19 mouse cellular contexts compared by ENCODE assay signal in genomic region chr6:34473346-34473745, GRCm38 (mm10). TPM values are rescaled to one million over a fixed set of nuclear protein-coding genes. Genes with fewer than 3 reads are reported as not detected.
DNase-seq lines count a peak whose midpoint lies in the region; ATAC-seq and TF ChIP-seq lines count a peak whose summit lies in the region.
"Had no signal": no experiment of that assay in that cellular context is flagged by ENCODE, and none has a peak within 500 bp of the region (broad histone marks: within the 10 kb centered on the region; RNA-seq: fewer than 3 reads in every experiment).

No protein-coding gene starts in this region.

- DNase-seq in liver, embryonic 11.5 days (ENCODE audit: low spot score) = no peak
- DNase-seq in liver = no peak
- peak; percentile 46 for DNase-seq in liver, embryonic 13.5 days
- no peak for DNase-seq in liver, postnatal 0 days
- no peak for DNase-seq in adrenal gland, adult 8-10 months
- DNase-seq in kidney, postnatal 36 days = no peak
- no peak for DNase-seq in thymus, postnatal 14 days
- DNase-seq: adrenal gland, adult 2 months; adrenal gland, postnatal 36 days; cerebellum, adult 11-12 months; cerebellum, adult 9-10 months; cerebellum, postnatal 36 days; gastrocnemius, postnatal 25 days; heart, postnatal 36 days had no signal

- no peaks in the 10 kb centered on the region for H3K9me3 ChIP-seq in liver, embryonic 11.5 days (ENCODE audit: control insufficient read depth, low read length)
- H3K9me3 ChIP-seq in liver, embryonic 13.5 days (replicated peaks) = no peaks in the 10 kb centered on the region
- no peaks in the 10 kb centered on the region for H3K9me3 ChIP-seq in liver, postnatal 0 days (ENCODE audit: low read length)
- H3K9me3 ChIP-seq: embryonic facial prominence, embryonic 13.5 days; forebrain, embryonic 12.5 days; heart, embryonic 13.5 days; hindbrain, embryonic 13.5 days had no signal

- peak; percentile 89 for TF ChIP-seq EP300 in liver, postnatal 0 days (IDR thresholded peaks at IDR 0.05; ENCODE audit: low read depth)

- peak overlapping the region; percentile 60; the same call in 1 of the 2 replicates for H3K27ac ChIP-seq in liver, embryonic 11.5 days (ENCODE audit: low read depth, low read length)
- peak overlapping the region; percentile 86 for H3K27ac ChIP-seq in liver, embryonic 13.5 days
- peak overlapping the region; percentile 62 for H3K27ac ChIP-seq in liver, postnatal 0 days (ENCODE audit: low read depth)
- H3K27ac ChIP-seq: embryonic facial prominence, embryonic 13.5 days; forebrain, embryonic 12.5 days; heart, embryonic 13.5 days; hindbrain, embryonic 13.5 days had no signal

- H3K36me3 ChIP-seq in liver, embryonic 11.5 days (ENCODE audit: control insufficient read depth, insufficient read depth, low read length) = no peaks in the 10 kb centered on the region
- H3K36me3 ChIP-seq in liver, embryonic 13.5 days = no peaks in the 10 kb centered on the region
- H3K36me3 ChIP-seq in liver, postnatal 0 days (replicated peaks; ENCODE audit: insufficient read depth, low read length) = no peaks in the 10 kb centered on the region
- H3K36me3 ChIP-seq: embryonic facial prominence, embryonic 13.5 days; forebrain, embryonic 12.5 days; heart, embryonic 13.5 days; hindbrain, embryonic 13.5 days had no signal

- H3K9ac ChIP-seq in liver, embryonic 11.5 days (ENCODE audit: low read depth, low read length) = no peak overlapping the region
- peak overlapping the region; percentile 50; the same call in 1 of the 2 replicates for H3K9ac ChIP-seq in liver, embryonic 13.5 days
- no peak overlapping the region for H3K9ac ChIP-seq in liver, postnatal 0 days (replicated peaks)
- H3K9ac ChIP-seq: embryonic facial prominence, embryonic 13.5 days; forebrain, embryonic 12.5 days; heart, embryonic 13.5 days; hindbrain, embryonic 13.5 days had no signal

- WGBS in liver, embryonic 11.5 days = 81% methylated on average over 1 of the region's 1 CpGs
- WGBS in liver, embryonic 13.5 days (ENCODE audit: insufficient replicate concordance) = 50% methylated on average over 1 of the region's 1 CpGs
- WGBS in liver, postnatal 0 days (ENCODE audit: insufficient replicate concordance) = 68% methylated on average over 1 of the region's 1 CpGs

- H3K4me1 ChIP-seq in liver, embryonic 11.5 days (replicated peaks; ENCODE audit: control insufficient read depth, insufficient read depth, low read length) = peaks cover 32% of the 10 kb centered on the region
- peaks cover 73% of the 10 kb centered on the region for H3K4me1 ChIP-seq in liver, embryonic 13.5 days (replicated peaks)
- H3K4me1 ChIP-seq in liver, postnatal 0 days (ENCODE audit: insufficient read depth) = peaks cover 40% of the 10 kb centered on the region

- no peaks in the 10 kb centered on the region for H3K27me3 ChIP-seq in liver, embryonic 11.5 days (replicated peaks; ENCODE audit: control insufficient read depth, insufficient read depth, low read length)
- no peaks in the 10 kb centered on the region for H3K27me3 ChIP-seq in liver, embryonic 13.5 days
- no peaks in the 10 kb centered on the region for H3K27me3 ChIP-seq in liver, postnatal 0 days (ENCODE audit: insufficient read depth, low read length)
- H3K27me3 ChIP-seq: embryonic facial prominence, embryonic 13.5 days; forebrain, embryonic 12.5 days; heart, embryonic 13.5 days; hindbrain, embryonic 13.5 days had no signal

- no peak overlapping the region for H3K4me3 ChIP-seq in liver, embryonic 11.5 days (ENCODE audit: low read depth, low read length)
- H3K4me3 ChIP-seq in liver, embryonic 13.5 days (replicated peaks) = no peak overlapping the region
- no peak overlapping the region for H3K4me3 ChIP-seq in liver, postnatal 0 days (ENCODE audit: low read depth, low read length)
- H3K4me3 ChIP-seq: embryonic facial prominence, embryonic 13.5 days; forebrain, embryonic 12.5 days; heart, embryonic 13.5 days; hindbrain, embryonic 13.5 days had no signal

- ATAC-seq in liver, embryonic 11.5 days (replicated peaks; ENCODE audit: low FRiP score) = peak; percentile 42
- ATAC-seq in liver, embryonic 13.5 days (ENCODE audit: low read depth) = peak; percentile 33
- ATAC-seq in liver, postnatal 0 days = no peak
- ATAC-seq: forebrain, embryonic 16.5 days had no signal

- H3K4me2 ChIP-seq in liver, embryonic 11.5 days = peak overlapping the region; percentile 21; the same call in 1 of the 2 replicates
- 0 out of 2 replicates have a peak overlapping the region, but pooled peaks have one; percentile 8 for H3K4me2 ChIP-seq in liver, embryonic 13.5 days
- H3K4me2 ChIP-seq in liver, postnatal 0 days (ENCODE audit: low read depth, low read length) = no peak overlapping the region; the same call in 1 of the 2 replicates
- H3K4me2 ChIP-seq: embryonic facial prominence, embryonic 13.5 days; forebrain, embryonic 12.5 days; heart, embryonic 13.5 days; hindbrain, embryonic 13.5 days had no signal

- TF ChIP-seq CTCF in liver, postnatal 0 days (IDR thresholded peaks at IDR 0.05; ENCODE audit: low read depth) = no peak

RNA-seq across cellular contexts. Expression of gene Bpgm, which starts 2.7 kb away (rescaled TPM):
- 38.1 and 43.4 TPM in 2 replicates for polyA plus RNA-seq in liver, embryonic 11.5 days (2014; fragmentation: Nextera tagmentation; extraction: Ambion mirVana)
- 136 and 141 TPM in 2 replicates for polyA plus RNA-seq in liver, embryonic 13.5 days (2015; fragmentation: Nextera tagmentation; extraction: Ambion mirVana)
- 85.5 and 88.8 TPM in 2 replicates for polyA plus RNA-seq in liver, postnatal 0 days (2015; fragmentation: Nextera tagmentation; extraction: Ambion mirVana)
- total RNA-seq in adrenal gland, adult 8-10 months (2022) = 10 to 100 TPM; 28.9 to 47.3 (median 35.4) TPM
